Mouse (Mus musculus) ES-Bruce4 (cell line): Measurements from ENCODE around the gene Defb28. TPM values are rescaled to one million over a fixed set of nuclear protein-coding genes. Genes with fewer than 3 reads are reported as not detected.

Experiments used
- H3K27ac ChIP-seq: 2 replicates; pipeline ENCODE4 v1.5.1; 2012; ENCODE audit warnings: low read length, inconsistent platforms; ENCODE audit not compliant: insufficient read depth
- H3K27me3 ChIP-seq: 2 replicates; pipeline ENCODE4 v1.6.1; 2012; ENCODE audit warnings: mild to moderate bottlenecking, low read length, inconsistent platforms; ENCODE audit not compliant: control insufficient read depth, poor library complexity, insufficient read depth, severe bottlenecking
- H3K36me3 ChIP-seq: 2 replicates; pipeline ENCODE4 v1.6.1; 2012; ENCODE audit warnings: inconsistent platforms, mild to moderate bottlenecking, low read length, moderate library complexity; ENCODE audit not compliant: control insufficient read depth, poor library complexity, insufficient read depth, severe bottlenecking
- H3K4me1 ChIP-seq: one replicate; pipeline ENCODE4 v1.8.1; 2011; ENCODE audit warnings: low read length; ENCODE audit not compliant: control insufficient read depth, insufficient read depth
- H3K4me3 ChIP-seq: 2 replicates; pipeline ENCODE4 v1.5.1; 2011; ENCODE audit warnings: low read depth, mild to moderate bottlenecking, low read length
- H3K9ac ChIP-seq: 2 replicates; pipeline ENCODE4 v1.6.1; 2012; ENCODE audit warnings: low read depth, mild to moderate bottlenecking, inconsistent platforms; ENCODE audit not compliant: poor library complexity, severe bottlenecking
- H3K9me3 ChIP-seq: replicated peaks from 2 replicates; pipeline ENCODE4 v1.6.1; 2012; ENCODE audit warnings: mild to moderate bottlenecking, low read length, inconsistent platforms; ENCODE audit not compliant: control insufficient read depth, poor library complexity, insufficient read depth, severe bottlenecking
- CTCF ChIP-seq: IDR thresholded peaks from one replicate; pipeline ENCODE4 v1.8.1; 2011; ENCODE audit warnings: low read depth, low read length
- EP300 ChIP-seq: IDR thresholded peaks from 2 replicates; pipeline ENCODE4 v1.6.1; 2011; ENCODE audit warnings: low read depth, low read length; ENCODE audit not compliant: insufficient read depth
- POLR2A ChIP-seq: IDR thresholded peaks from one replicate; pipeline ENCODE4 v1.8.1; 2011; ENCODE audit warnings: low read length; ENCODE audit not compliant: insufficient read depth
- polyA plus RNA-seq: library from polyadenylated mRNA; stranded (reverse); fragments of >200 nt; gene quantifications from 2 replicates; pipeline ENCODE4 v1.2.4, GENCODE M21; 2011; ENCODE audit warnings: low read depth; ENCODE audit not compliant: missing spikeins, insufficient read depth, insufficient read length

Gene Defb28
- polyA plus RNA-seq, 1 experiment, result not detected

DNA sequence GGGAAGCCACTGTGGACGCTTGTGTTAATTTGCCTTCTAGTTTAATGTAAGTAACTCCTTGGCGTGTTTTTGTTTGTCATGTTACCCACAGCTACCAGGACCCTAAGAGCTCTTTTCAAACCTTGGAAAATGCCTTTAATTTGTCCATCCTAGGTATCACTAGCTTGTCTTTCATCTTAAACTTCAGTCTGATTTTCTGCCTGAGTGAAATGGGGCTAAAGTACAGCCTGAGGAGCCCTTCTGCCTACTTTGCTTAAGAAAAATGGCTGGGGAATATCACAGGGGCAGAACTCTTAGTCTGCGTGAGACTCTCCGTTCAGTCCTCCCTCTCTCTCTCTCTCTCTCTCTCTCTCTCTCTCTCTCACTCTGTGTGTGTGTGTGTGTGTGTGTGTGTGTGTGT, 51.8 kb downstream of the Defb28 start:
- Histone ChIP-seq H3K27me3 (no peaks in the 10 kb centered on the region), H3K27ac (no peak overlapping the region), H3K9me3 (no peaks in the 10 kb centered on the region), H3K36me3 (no peaks in the 10 kb centered on the region), H3K4me3 (no peak overlapping the region), H3K4me1 (no peaks in the 10 kb centered on the region), H3K9ac (no peak overlapping the region)
- TF ChIP-seq POLR2A (no peak), CTCF (no peak), EP300 (no peak)

GRCm38 (mm10) chr2:152570313-152570712, 52.3 kb downstream of the Defb28 start:
- Histone ChIP-seq H3K4me3 (no peak overlapping the region), H3K27ac (no peak overlapping the region), H3K9ac (no peak overlapping the region), H3K4me1 (no peaks in the 10 kb centered on the region), H3K27me3 (no peaks in the 10 kb centered on the region), H3K9me3 (no peaks in the 10 kb centered on the region), H3K36me3 (no peaks in the 10 kb centered on the region)
- TF ChIP-seq CTCF (no peak), EP300 (no peak), POLR2A (no peak)

Other genes with a start within 250 kb of the Defb28 start
- 27.7 and 32.3 TPM in 2 replicates for gene Tbc1d20, start 224.4 kb upstream of the Defb28 start, polyA plus RNA-seq
- 86.7 and 89.1 TPM in 2 replicates for gene Rbck1, start 185.6 kb upstream of the Defb28 start, polyA plus RNA-seq
- 11.4 and 12.3 TPM in 2 replicates for gene Trib3, start 174.2 kb upstream of the Defb28 start, polyA plus RNA-seq
- gene Nrsn2, start 141.6 kb upstream of the Defb28 start, polyA plus RNA-seq, result 1.1 TPM in 1 of 2 replicates, not detected in the other
- 27.5 and 31.3 TPM in 2 replicates for gene Sox12, start 120.2 kb upstream of the Defb28 start, polyA plus RNA-seq
- 26.7 and 30.6 TPM in 2 replicates for gene Zcchc3, start 103.2 kb upstream of the Defb28 start, polyA plus RNA-seq
- gene 6820408C15Rik, start 102.7 kb upstream of the Defb28 start, polyA plus RNA-seq, result not detected in 2 replicates
- gene Defb23, start 53.6 kb upstream of the Defb28 start, polyA plus RNA-seq, result not detected in 2 replicates
- gene Defb20, start 41.2 kb upstream of the Defb28 start, polyA plus RNA-seq, result not detected in 2 replicates
- gene Defb22, start 28.1 kb upstream of the Defb28 start, polyA plus RNA-seq, result not detected in 2 replicates
- gene Defb26, start 6.6 kb upstream of the Defb28 start, polyA plus RNA-seq, result not detected in 2 replicates
- gene Defb29, start 21.8 kb downstream of the Defb28 start, polyA plus RNA-seq, result not detected in 2 replicates
- not detected in 2 replicates for gene Gm17416, start 51.1 kb downstream of the Defb28 start, polyA plus RNA-seq
- gene Defb21, start 54.5 kb downstream of the Defb28 start, polyA plus RNA-seq, result not detected in 2 replicates
- gene Defb19, start 62.1 kb downstream of the Defb28 start, polyA plus RNA-seq, result not detected in 2 replicates
- gene Defb45, start 81.1 kb downstream of the Defb28 start, polyA plus RNA-seq, result not detected in 2 replicates
- gene Defb36, start 86.1 kb downstream of the Defb28 start, polyA plus RNA-seq, result not detected in 2 replicates
- not detected in 2 replicates for gene Defb25, start 104.8 kb downstream of the Defb28 start, polyA plus RNA-seq
- gene Rem1, start 108.7 kb downstream of the Defb28 start, polyA plus RNA-seq, result 1.2 and 1.3 TPM in 2 replicates
- 48.1 and 52.4 TPM in 2 replicates for gene H13, start 151.2 kb downstream of the Defb28 start, polyA plus RNA-seq
- gene Mcts2, start 168.8 kb downstream of the Defb28 start, polyA plus RNA-seq, result 31.2 and 31.5 TPM in 2 replicates
- gene Id1, start 218.0 kb downstream of the Defb28 start, polyA plus RNA-seq, result 19.0 and 20.5 TPM in 2 replicates
- 0.94 and 1.1 TPM in 2 replicates for gene Cox4i2, start 235.9 kb downstream of the Defb28 start, polyA plus RNA-seq